Mouse (Mus musculus): ENCODE measurements around the gene Nipal3. TPM values are rescaled to one million over a fixed set of nuclear protein-coding genes. Genes with fewer than 3 reads are reported as not detected.

Nipal3 gene
- polyA plus RNA-seq, 1 experiment from 2014 or later = 2.7 TPM

GRCm38 (mm10) chr4:135509515-135509914 lies 14.7 kb upstream of the Nipal3 start:
- 50% methylated on average over 12 of the region's 12 CpGs for WGBS
- no peak overlapping the region for H3K9ac ChIP-seq (ENCODE audit: low read depth, low read length)
- no peaks in the 10 kb centered on the region for H3K9me3 ChIP-seq (ENCODE audit: control insufficient read depth, low read length)
- H3K27ac ChIP-seq (ENCODE audit: low read depth, low read length) = no peak overlapping the region
- peaks cover 7% of the 10 kb centered on the region; the same call in 1 of the 2 replicates for H3K4me1 ChIP-seq (ENCODE audit: control insufficient read depth, insufficient read depth, low read length)
- ATAC-seq (ENCODE audit: low FRiP score, low TSS enrichment) = no peak
- no peak overlapping the region for H3K4me2 ChIP-seq (replicated peaks; ENCODE audit: low read depth, low read length)
- H3K36me3 ChIP-seq (ENCODE audit: control insufficient read depth, insufficient read depth, low read length) = no peaks in the 10 kb centered on the region
- no peaks in the 10 kb centered on the region for H3K27me3 ChIP-seq (ENCODE audit: control insufficient read depth, insufficient read depth, low read length)
- H3K4me3 ChIP-seq (ENCODE audit: low read length) = no peak overlapping the region

GRCm38 (mm10) chr4:135508419-135509039 lies 13.7 kb upstream of the Nipal3 start:
- no peak overlapping the region for H3K9ac ChIP-seq (ENCODE audit: low read depth, low read length)
- peaks cover 7% of the 10 kb centered on the region; the same call in 1 of the 2 replicates for H3K4me1 ChIP-seq (ENCODE audit: control insufficient read depth, insufficient read depth, low read length)
- H3K4me2 ChIP-seq (replicated peaks; ENCODE audit: low read depth, low read length) = no peak overlapping the region; the same call in 1 of the 2 replicates
- H3K36me3 ChIP-seq (ENCODE audit: control insufficient read depth, insufficient read depth, low read length) = no peaks in the 10 kb centered on the region
- no peaks in the 10 kb centered on the region for H3K9me3 ChIP-seq (ENCODE audit: control insufficient read depth, low read length)
- no peak overlapping the region for H3K27ac ChIP-seq (ENCODE audit: low read depth, low read length)
- WGBS = 10% methylated on average over 13 of the region's 13 CpGs
- no peak overlapping the region for H3K4me3 ChIP-seq (ENCODE audit: low read length)
- no peaks in the 10 kb centered on the region for H3K27me3 ChIP-seq (ENCODE audit: control insufficient read depth, insufficient read depth, low read length)
- peak; percentile 75 for ATAC-seq (ENCODE audit: low FRiP score, low TSS enrichment)

- H3K4me1 ChIP-seq (ENCODE audit: control insufficient read depth, insufficient read depth, low read length) = peaks cover 7% of the 10 kb centered on the region; the same call in 1 of the 2 replicates
- no peak overlapping the region for H3K27ac ChIP-seq (ENCODE audit: low read depth, low read length)
- no peaks in the 10 kb centered on the region for H3K27me3 ChIP-seq (ENCODE audit: control insufficient read depth, insufficient read depth, low read length)
- ATAC-seq (ENCODE audit: low FRiP score, low TSS enrichment) = 0 out of 2 replicates have a peak, but pooled peaks have one; percentile 21
- 10% methylated on average over 22 of the region's 22 CpGs for WGBS
- H3K36me3 ChIP-seq (ENCODE audit: control insufficient read depth, insufficient read depth, low read length) = no peaks in the 10 kb centered on the region
- H3K9me3 ChIP-seq (ENCODE audit: control insufficient read depth, low read length) = no peaks in the 10 kb centered on the region
- peak overlapping the region; percentile 28 for H3K4me3 ChIP-seq (ENCODE audit: low read length)
- peak overlapping the region; percentile 32; the same call in 1 of the 2 replicates for H3K9ac ChIP-seq (ENCODE audit: low read depth, low read length)
- peak overlapping the region; percentile 46 for H3K4me2 ChIP-seq (replicated peaks; ENCODE audit: low read depth, low read length)
Observed at GRCm38 (mm10) chr4:135507547-135508350, 12.9 kb upstream of the Nipal3 start.

GRCm38 (mm10) chr4:135505794-135506193 lies 11.0 kb upstream of the Nipal3 start:
- no peak overlapping the region for H3K4me2 ChIP-seq (replicated peaks; ENCODE audit: low read depth, low read length)
- ATAC-seq (ENCODE audit: low FRiP score, low TSS enrichment) = no peak
- H3K36me3 ChIP-seq (ENCODE audit: control insufficient read depth, insufficient read depth, low read length) = no peaks in the 10 kb centered on the region
- peaks cover under 1% of the 10 kb centered on the region; the same call in 1 of the 2 replicates for H3K9me3 ChIP-seq (ENCODE audit: control insufficient read depth, low read length)
- no peak overlapping the region for H3K4me3 ChIP-seq (ENCODE audit: low read length)
- 74% methylated on average over 11 of the region's 11 CpGs for WGBS
- H3K4me1 ChIP-seq (ENCODE audit: control insufficient read depth, insufficient read depth, low read length) = peaks cover 7% of the 10 kb centered on the region; the same call in 1 of the 2 replicates
- H3K27ac ChIP-seq (ENCODE audit: low read depth, low read length) = no peak overlapping the region
- no peaks in the 10 kb centered on the region for H3K27me3 ChIP-seq (ENCODE audit: control insufficient read depth, insufficient read depth, low read length)
- H3K9ac ChIP-seq (ENCODE audit: low read depth, low read length) = no peak overlapping the region

GRCm38 (mm10) chr4:135501587-135501986 lies 6.7 kb upstream of the Nipal3 start:
- no peaks in the 10 kb centered on the region for H3K27me3 ChIP-seq (ENCODE audit: control insufficient read depth, insufficient read depth, low read length)
- H3K36me3 ChIP-seq (ENCODE audit: control insufficient read depth, insufficient read depth, low read length) = no peaks in the 10 kb centered on the region
- no peaks in the 10 kb centered on the region for H3K4me1 ChIP-seq (ENCODE audit: control insufficient read depth, insufficient read depth, low read length)
- no peak overlapping the region for H3K27ac ChIP-seq (ENCODE audit: low read depth, low read length)
- ATAC-seq (ENCODE audit: low FRiP score, low TSS enrichment) = no peak
- peaks cover 5% of the 10 kb centered on the region; the same call in 1 of the 2 replicates for H3K9me3 ChIP-seq (ENCODE audit: control insufficient read depth, low read length)
- no peak overlapping the region for H3K9ac ChIP-seq (ENCODE audit: low read depth, low read length)
- 71% methylated on average over 4 of the region's 4 CpGs for WGBS
- H3K4me3 ChIP-seq (ENCODE audit: low read length) = no peak overlapping the region
- no peak overlapping the region for H3K4me2 ChIP-seq (replicated peaks; ENCODE audit: low read depth, low read length)

- Histone ChIP-seq H3K4me1 (ENCODE audit: control insufficient read depth, insufficient read depth, low read length) (no peaks in the 10 kb centered on the region), H3K27me3 (ENCODE audit: control insufficient read depth, insufficient read depth, low read length) (no peaks in the 10 kb centered on the region), H3K27ac (ENCODE audit: low read depth, low read length) (no peak overlapping the region), H3K9me3 (ENCODE audit: control insufficient read depth, low read length) (peaks cover 5% of the 10 kb centered on the region; the same call in 1 of the 2 replicates), H3K36me3 (ENCODE audit: control insufficient read depth, insufficient read depth, low read length) (no peaks in the 10 kb centered on the region), H3K9ac (ENCODE audit: low read depth, low read length) (no peak overlapping the region), H3K4me3 (ENCODE audit: low read length) (no peak overlapping the region), H3K4me2 (replicated peaks; ENCODE audit: low read depth, low read length) (no peak overlapping the region)
- 58% methylated on average over 3 of the region's 3 CpGs for WGBS
- no peak for ATAC-seq (ENCODE audit: low FRiP score, low TSS enrichment)
Observed at GRCm38 (mm10) chr4:135499831-135500230, 5.0 kb upstream of the Nipal3 start.

- Histone ChIP-seq H3K9me3 (ENCODE audit: control insufficient read depth, low read length) (peaks cover 5% of the 10 kb centered on the region; the same call in 1 of the 2 replicates), H3K4me1 (ENCODE audit: control insufficient read depth, insufficient read depth, low read length) (no peaks in the 10 kb centered on the region), H3K4me3 (ENCODE audit: low read length) (no peak overlapping the region), H3K27ac (ENCODE audit: low read depth, low read length) (no peak overlapping the region), H3K27me3 (ENCODE audit: control insufficient read depth, insufficient read depth, low read length) (no peaks in the 10 kb centered on the region), H3K36me3 (ENCODE audit: control insufficient read depth, insufficient read depth, low read length) (no peaks in the 10 kb centered on the region), H3K4me2 (replicated peaks; ENCODE audit: low read depth, low read length) (no peak overlapping the region), H3K9ac (ENCODE audit: low read depth, low read length) (no peak overlapping the region)
- ATAC-seq (ENCODE audit: low FRiP score, low TSS enrichment) = no peak
- WGBS = 81% methylated on average over 6 of the region's 6 CpGs
Observed at GRCm38 (mm10) chr4:135498136-135498535, 3.3 kb upstream of the Nipal3 start.

GRCm38 (mm10) chr4:135495810-135496209 lies 972 bp upstream of the Nipal3 start:
- no peak for ATAC-seq (ENCODE audit: low FRiP score, low TSS enrichment)
- H3K4me3 ChIP-seq (ENCODE audit: low read length) = peak overlapping the region; percentile 73; the same call in 1 of the 2 replicates

GRCm38 (mm10) chr4:135495397-135495791 lies 556 bp upstream of the Nipal3 start:
- Histone ChIP-seq H3K9ac (ENCODE audit: low read depth, low read length) (no peak overlapping the region), H3K4me1 (ENCODE audit: control insufficient read depth, insufficient read depth, low read length) (no peaks in the 10 kb centered on the region), H3K9me3 (ENCODE audit: control insufficient read depth, low read length) (peaks cover under 1% of the 10 kb centered on the region; the same call in 1 of the 2 replicates), H3K4me3 (ENCODE audit: low read length) (peak overlapping the region; percentile 73), H3K27me3 (ENCODE audit: control insufficient read depth, insufficient read depth, low read length) (no peaks in the 10 kb centered on the region), H3K27ac (ENCODE audit: low read depth, low read length) (peak overlapping the region; percentile 37; the same call in 1 of the 2 replicates), H3K4me2 (replicated peaks; ENCODE audit: low read depth, low read length) (peak overlapping the region; percentile 92), H3K36me3 (ENCODE audit: control insufficient read depth, insufficient read depth, low read length) (no peaks in the 10 kb centered on the region; the same call in 1 of the 2 replicates)
- WGBS = 21% methylated on average over 9 of the region's 9 CpGs
- ATAC-seq (ENCODE audit: low FRiP score, low TSS enrichment) = no peak

More at GRCm38 (mm10) chr4:135495810-135496209, 972 bp upstream of the Nipal3 start:
- Histone ChIP-seq H3K27me3 (ENCODE audit: control insufficient read depth, insufficient read depth, low read length) (no peaks in the 10 kb centered on the region), H3K4me1 (ENCODE audit: control insufficient read depth, insufficient read depth, low read length) (no peaks in the 10 kb centered on the region), H3K4me2 (replicated peaks; ENCODE audit: low read depth, low read length) (peak overlapping the region; percentile 92), H3K9me3 (ENCODE audit: control insufficient read depth, low read length) (peaks cover 5% of the 10 kb centered on the region; the same call in 1 of the 2 replicates), H3K27ac (ENCODE audit: low read depth, low read length) (no peak overlapping the region), H3K9ac (ENCODE audit: low read depth, low read length) (no peak overlapping the region), H3K36me3 (ENCODE audit: control insufficient read depth, insufficient read depth, low read length) (no peaks in the 10 kb centered on the region)
- WGBS = 15% methylated on average over 18 of the region's 18 CpGs

Data from kidney, embryonic 14.5 days (tissue).